Mouse (Mus musculus) ES-Bruce4 (cell line): ENCODE measurements around the gene Lef1.

Source experiments
- CTCF ChIP-seq: IDR thresholded peaks from one replicate; pipeline ENCODE4 v1.8.1; 2011; ENCODE audit warnings: low read depth, low read length
- POLR2A ChIP-seq: IDR thresholded peaks from one replicate; pipeline ENCODE4 v1.8.1; 2011; ENCODE audit warnings: low read length; ENCODE audit not compliant: insufficient read depth

DNA sequence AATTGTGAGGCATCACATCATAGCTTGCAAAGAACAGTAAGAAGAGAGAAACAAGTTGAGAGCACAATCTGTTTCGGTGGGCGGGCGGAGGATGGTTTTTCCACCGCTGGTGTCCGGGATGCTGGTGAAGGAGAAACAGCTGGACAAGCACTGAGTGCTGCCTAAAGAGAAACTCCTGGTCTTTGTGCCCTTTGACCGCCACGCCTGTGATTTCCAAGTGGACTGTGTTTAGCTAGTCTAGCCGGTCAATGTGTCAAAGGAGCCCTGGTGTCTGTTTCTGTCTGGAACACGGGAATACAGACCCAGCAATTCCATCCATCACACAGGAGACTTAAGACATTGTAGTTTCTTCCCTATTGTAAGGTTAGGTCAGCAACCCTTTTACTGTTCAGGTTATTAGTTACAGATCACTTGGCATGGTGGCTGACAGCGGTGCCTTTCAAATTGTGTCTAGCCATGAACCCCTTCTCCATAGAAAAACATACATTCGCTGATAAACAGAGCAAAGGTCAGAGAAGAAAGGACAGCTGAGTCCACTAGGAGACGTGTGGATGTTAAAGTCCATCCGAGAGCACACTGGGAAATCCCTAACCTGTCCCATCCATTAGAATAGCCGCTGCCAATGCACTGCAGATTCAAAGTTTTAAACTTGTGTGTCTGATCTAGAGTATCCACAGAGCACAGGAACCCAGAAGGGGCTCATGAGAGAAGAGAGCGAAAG lies 153.7 kb downstream of the Lef1 start:
- TF ChIP-seq CTCF (no peak), POLR2A (no peak)
